Mouse (Mus musculus): ENCODE data around the gene Xirp1. TPM values are rescaled to one million over a fixed set of nuclear protein-coding genes. Genes with fewer than 3 reads are reported as not detected.
A peak's percentile ranks its signal among the peaks of the same experiment; 100 is the strongest.

The Xirp1 gene
- polyA plus RNA-seq, 1 experiment from 2014 or later: 0.05 TPM

DNA sequence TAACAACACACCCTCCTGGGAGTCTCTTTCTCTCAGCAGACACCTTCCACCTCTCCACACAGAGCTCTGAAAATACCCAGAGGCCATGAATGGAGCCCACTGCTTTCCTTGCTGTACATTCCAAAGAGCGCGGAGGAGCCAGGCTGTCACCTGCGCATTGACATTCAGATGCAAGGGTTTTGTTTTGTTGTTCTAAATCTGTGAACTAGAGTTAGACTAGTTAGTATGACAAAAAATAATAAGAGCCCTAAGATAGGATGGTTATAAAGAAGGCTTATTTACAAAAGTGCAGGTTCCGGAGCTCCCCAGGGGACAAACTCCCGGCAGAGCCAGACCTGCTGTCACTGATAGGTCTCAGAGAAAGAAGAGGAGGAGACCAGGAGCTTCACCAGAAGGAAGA lies 32.1 kb downstream of the Xirp1 start:
- Histone ChIP-seq H3K27ac (replicated peaks) (no peak overlapping the region), H3K9ac (ENCODE audit: low read length) (no peak overlapping the region), H3K27me3 (ENCODE audit: control insufficient read depth, insufficient read depth, low read length) (no peaks in the 10 kb centered on the region), H3K4me1 (replicated peaks; ENCODE audit: control insufficient read depth, insufficient read depth) (no peaks in the 10 kb centered on the region), H3K9me3 (ENCODE audit: control insufficient read depth, low read length) (no peaks in the 10 kb centered on the region), H3K36me3 (ENCODE audit: control insufficient read depth, insufficient read depth, low read length) (no peaks in the 10 kb centered on the region), H3K4me2 (replicated peaks; ENCODE audit: low read depth) (no peak overlapping the region), H3K4me3 (ENCODE audit: low read depth, low read length) (no peak overlapping the region)
- ATAC-seq (ENCODE audit: low FRiP score, low TSS enrichment) (no peak), DNase-seq (ENCODE audit: low spot score) (no peak)
- TF ChIP-seq CTCF (IDR thresholded peaks at IDR 0.05; ENCODE audit: low read depth): no peak
- no peak for TF ChIP-seq EP300 (optimal IDR thresholded peaks at IDR 0.05)
- 48% methylated on average over 5 of the region's 5 CpGs for WGBS

DNA sequence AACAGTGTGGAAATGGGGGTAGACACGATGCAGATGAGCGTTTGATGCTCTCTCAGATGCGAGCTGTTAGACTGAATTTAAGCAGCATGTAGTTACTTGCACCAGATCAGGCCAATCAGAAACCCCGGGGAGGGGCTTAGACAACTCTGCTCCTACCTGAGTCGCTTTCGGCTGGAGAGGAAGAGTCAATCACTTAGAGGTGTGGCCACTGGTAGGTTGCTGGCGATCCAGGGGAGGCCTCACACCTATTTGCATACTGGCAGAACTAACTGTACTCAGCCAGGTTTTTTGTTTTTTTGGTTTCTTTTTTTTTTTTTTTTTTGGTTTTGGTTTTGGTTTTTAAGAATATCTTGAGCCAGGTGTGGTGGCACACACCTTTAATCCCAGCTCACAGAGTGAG lies 35.1 kb downstream of the Xirp1 start:
- ATAC-seq (ENCODE audit: low FRiP score, low TSS enrichment) (no peak), DNase-seq (ENCODE audit: low spot score) (no peak)
- 44% methylated on average over 7 of the region's 7 CpGs for WGBS
- TF ChIP-seq CTCF (IDR thresholded peaks at IDR 0.05; ENCODE audit: low read depth) (no peak), EP300 (optimal IDR thresholded peaks at IDR 0.05) (no peak)
- Histone ChIP-seq H3K4me2 (replicated peaks; ENCODE audit: low read depth) (no peak overlapping the region), H3K27ac (replicated peaks) (no peak overlapping the region), H3K4me3 (ENCODE audit: low read depth, low read length) (no peak overlapping the region), H3K27me3 (ENCODE audit: control insufficient read depth, insufficient read depth, low read length) (no peaks in the 10 kb centered on the region), H3K9ac (ENCODE audit: low read length) (no peak overlapping the region), H3K4me1 (replicated peaks; ENCODE audit: control insufficient read depth, insufficient read depth) (0 out of 2 replicates have a peak, but pooled peaks cover 2% of the 10 kb centered on the region), H3K36me3 (ENCODE audit: control insufficient read depth, insufficient read depth, low read length) (no peaks in the 10 kb centered on the region), H3K9me3 (ENCODE audit: control insufficient read depth, low read length) (no peaks in the 10 kb centered on the region)

GRCm38 (mm10) chr9:119985881-119986574 lies 37.4 kb downstream of the Xirp1 start:
- H3K27ac ChIP-seq (replicated peaks): no peak overlapping the region
- DNase-seq (ENCODE audit: low spot score): no peak

DNA sequence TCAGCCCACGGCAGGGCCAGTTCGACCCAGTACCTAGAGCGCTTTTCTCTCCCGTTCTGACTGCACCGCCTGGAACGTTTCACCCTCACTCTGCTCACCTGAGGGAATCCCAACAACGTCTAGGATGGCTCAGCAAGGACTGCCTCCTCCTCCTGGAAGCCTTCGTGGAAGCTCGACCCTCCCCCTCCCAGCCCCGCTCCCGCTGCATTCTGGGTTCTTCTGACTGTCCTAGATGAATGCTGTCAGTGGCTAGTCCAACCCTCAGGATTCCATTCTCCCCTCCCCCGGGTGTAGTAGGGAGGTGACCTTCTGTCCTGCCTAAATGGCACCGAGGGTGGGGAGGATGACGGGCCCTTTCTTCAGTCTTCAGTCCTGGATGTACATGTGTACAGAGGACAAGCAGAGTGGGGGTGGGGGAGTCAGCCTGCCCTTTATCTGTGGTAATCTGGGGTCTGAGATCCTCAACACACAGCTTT lies 38.8 kb downstream of the Xirp1 start, which contains the start of gene Csrnp1:
Gene Csrnp1, minus strand, starts transcription at position 123 of the 476 bp plus-strand sequence.
- H3K4me3 ChIP-seq (ENCODE audit: low read depth, low read length): peak within 1 kb of the TSS; percentile 75
- WGBS: 22% methylated on average over 14 of the region's 14 CpGs
- no peaks in the 10 kb centered on the region for H3K9me3 ChIP-seq (ENCODE audit: control insufficient read depth, low read length)
- H3K27ac ChIP-seq (replicated peaks): peak within 1 kb of the TSS; percentile 93
- peak within 1 kb of the TSS; percentile 92 for H3K9ac ChIP-seq (ENCODE audit: low read length)
- DNase-seq (ENCODE audit: low spot score) (no peak), ATAC-seq (ENCODE audit: low FRiP score, low TSS enrichment) (no peak)
- H3K4me1 ChIP-seq (replicated peaks; ENCODE audit: control insufficient read depth, insufficient read depth): peaks cover 7% of the 10 kb centered on the region; the same call in 1 of the 2 replicates
- no peaks in the 10 kb centered on the region for H3K27me3 ChIP-seq (ENCODE audit: control insufficient read depth, insufficient read depth, low read length)
- no peak for TF ChIP-seq EP300 (optimal IDR thresholded peaks at IDR 0.05)
- no peak for TF ChIP-seq CTCF (IDR thresholded peaks at IDR 0.05; ENCODE audit: low read depth)
- H3K4me2 ChIP-seq (replicated peaks; ENCODE audit: low read depth): peak within 1 kb of the TSS; percentile 72
- no peaks in the 10 kb centered on the region for H3K36me3 ChIP-seq (ENCODE audit: control insufficient read depth, insufficient read depth, low read length)

More at GRCm38 (mm10) chr9:119985881-119986574, 37.4 kb downstream of the Xirp1 start:
- Histone ChIP-seq H3K9me3 (ENCODE audit: control insufficient read depth, low read length) (no peaks in the 10 kb centered on the region), H3K9ac (ENCODE audit: low read length) (no peak overlapping the region), H3K4me2 (replicated peaks; ENCODE audit: low read depth) (no peak overlapping the region), H3K36me3 (ENCODE audit: control insufficient read depth, insufficient read depth, low read length) (no peaks in the 10 kb centered on the region), H3K4me1 (replicated peaks; ENCODE audit: control insufficient read depth, insufficient read depth) (0 out of 2 replicates have a peak, but pooled peaks cover 4% of the 10 kb centered on the region), H3K27me3 (ENCODE audit: control insufficient read depth, insufficient read depth, low read length) (no peaks in the 10 kb centered on the region), H3K4me3 (ENCODE audit: low read depth, low read length) (no peak overlapping the region)
- TF ChIP-seq EP300 (optimal IDR thresholded peaks at IDR 0.05) (no peak), CTCF (IDR thresholded peaks at IDR 0.05; ENCODE audit: low read depth) (no peak)
- WGBS: 60% methylated on average over 10 of the region's 10 CpGs
- ATAC-seq (ENCODE audit: low FRiP score, low TSS enrichment): no peak

DNA sequence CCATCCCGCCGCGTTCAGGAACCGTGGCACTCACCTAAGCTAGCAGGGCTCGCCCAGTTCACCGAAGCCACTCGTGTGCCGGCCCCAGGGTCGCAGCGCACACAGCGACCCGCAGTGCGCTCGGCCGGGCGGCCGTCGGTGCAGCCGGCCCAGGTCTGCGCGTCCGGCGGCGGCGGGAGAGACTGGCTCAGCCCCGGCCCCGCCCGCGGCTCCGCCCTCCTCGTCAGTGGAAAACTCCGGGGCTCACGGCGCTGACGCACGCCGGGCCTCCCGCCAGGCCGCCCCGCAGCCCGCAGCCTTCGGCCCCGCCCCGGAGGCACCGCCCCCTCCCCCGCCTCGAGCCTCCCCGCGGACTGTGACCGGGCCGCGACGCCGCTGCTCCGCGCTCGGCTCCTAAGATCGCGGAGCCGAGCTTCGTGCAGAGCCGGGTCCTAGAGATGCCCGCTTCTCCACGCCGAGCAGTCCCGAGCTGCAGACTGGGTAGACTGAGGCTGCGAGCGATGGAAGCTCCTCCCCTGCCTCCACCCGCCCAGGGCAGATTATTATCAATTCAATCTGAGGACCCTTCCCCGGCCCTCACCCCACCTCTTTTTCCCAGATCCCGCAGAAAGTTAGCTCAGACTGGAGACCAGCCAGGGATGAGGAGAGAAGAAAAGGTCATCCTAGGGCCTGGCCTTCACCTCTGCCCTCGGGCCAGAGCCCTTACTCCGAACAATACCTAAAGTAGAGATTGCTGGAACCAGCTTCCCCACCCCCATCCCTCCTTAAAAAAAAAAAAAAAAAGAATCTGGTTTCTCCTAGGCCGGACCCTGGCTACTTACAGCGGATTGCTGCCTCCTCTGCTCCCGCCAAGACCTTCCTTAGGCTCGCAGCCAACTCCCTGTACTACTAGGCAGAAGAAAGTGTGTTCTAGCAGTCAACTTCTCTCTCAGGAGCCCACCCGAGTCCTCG lies 39.5 kb downstream of the Xirp1 start:
- H3K27ac ChIP-seq (replicated peaks): peak overlapping the region; percentile 93
- DNase-seq (ENCODE audit: low spot score): peak; percentile 96
- peaks cover 7% of the 10 kb centered on the region; the same call in 1 of the 2 replicates for H3K4me1 ChIP-seq (replicated peaks; ENCODE audit: control insufficient read depth, insufficient read depth)
- WGBS: 3% methylated on average over 49 of the region's 79 CpGs
- H3K9ac ChIP-seq (ENCODE audit: low read length): peak overlapping the region; percentile 92
- H3K36me3 ChIP-seq (ENCODE audit: control insufficient read depth, insufficient read depth, low read length): no peaks in the 10 kb centered on the region
- no peaks in the 10 kb centered on the region for H3K27me3 ChIP-seq (ENCODE audit: control insufficient read depth, insufficient read depth, low read length)
- H3K4me3 ChIP-seq (ENCODE audit: low read depth, low read length): peak overlapping the region; percentile 75
- peak; percentile 86 for ATAC-seq (ENCODE audit: low FRiP score, low TSS enrichment)
- TF ChIP-seq CTCF (IDR thresholded peaks at IDR 0.05; ENCODE audit: low read depth): peak; percentile 10; the same call in 1 of the 2 replicates
- no peak for TF ChIP-seq EP300 (optimal IDR thresholded peaks at IDR 0.05)
- peak overlapping the region; percentile 72 for H3K4me2 ChIP-seq (replicated peaks; ENCODE audit: low read depth)
- no peaks in the 10 kb centered on the region for H3K9me3 ChIP-seq (ENCODE audit: control insufficient read depth, low read length)
